Mouse (Mus musculus): ENCODE results near the gene Cmklr1. TPM values are rescaled to one million over a fixed set of nuclear protein-coding genes. Genes with fewer than 3 reads are reported as not detected.
"Not testable (repeated sequence)": the region's sequence is repeated elsewhere in the genome, so short reads cannot be mapped to it uniquely, and the experiment has no call there.

Cmklr1 gene
- polyA plus RNA-seq, 1 experiment from 2014 or later, result 7.5 TPM

DNA sequence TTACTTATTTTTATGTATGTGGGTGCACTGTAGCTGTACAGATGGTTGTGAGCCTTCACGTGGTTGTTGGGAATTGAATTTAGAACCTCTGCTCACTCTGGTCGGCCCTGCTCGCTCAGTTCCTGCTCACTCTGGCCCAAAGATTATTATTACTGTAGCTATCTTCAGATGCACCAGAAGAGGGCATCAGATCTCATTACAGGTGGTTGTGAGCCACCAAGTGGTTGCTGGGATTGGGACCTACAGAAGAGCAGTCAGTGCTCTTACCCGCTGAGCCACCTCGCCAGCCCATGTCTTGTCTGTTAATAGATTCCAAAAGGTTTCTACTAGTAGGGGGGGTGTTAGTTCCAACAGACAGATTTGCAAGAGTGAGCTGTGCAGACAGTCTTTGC, 63.8 kb downstream of the Cmklr1 start:
- H3K9me3 ChIP-seq (replicated peaks; ENCODE audit: low read length); H3K4me1 ChIP-seq (replicated peaks; ENCODE audit: insufficient read depth, low read length); H3K4me3 ChIP-seq (replicated peaks; ENCODE audit: low read depth, low read length); H3K27me3 ChIP-seq (ENCODE audit: insufficient read depth, low read length); H3K36me3 ChIP-seq (ENCODE audit: insufficient read depth, low read length); H3K4me2 ChIP-seq (ENCODE audit: low read length); H3K9ac ChIP-seq (ENCODE audit: low read depth, low read length): not testable (repeated sequence)
- 33% methylated on average over 5 of the region's 5 CpGs for WGBS
- H3K27ac ChIP-seq, result peak overlapping the region; percentile 26; the same call in 1 of the 2 replicates
- ATAC-seq (replicated peaks; ENCODE audit: low FRiP score, low read depth), result peak; percentile 47; the same call in 1 of the 2 replicates
- DNase-seq (ENCODE audit: low spot score), result peak; percentile 29
- TF ChIP-seq CTCF (IDR thresholded peaks at IDR 0.05; ENCODE audit: low read depth), result peak; percentile 68

DNA sequence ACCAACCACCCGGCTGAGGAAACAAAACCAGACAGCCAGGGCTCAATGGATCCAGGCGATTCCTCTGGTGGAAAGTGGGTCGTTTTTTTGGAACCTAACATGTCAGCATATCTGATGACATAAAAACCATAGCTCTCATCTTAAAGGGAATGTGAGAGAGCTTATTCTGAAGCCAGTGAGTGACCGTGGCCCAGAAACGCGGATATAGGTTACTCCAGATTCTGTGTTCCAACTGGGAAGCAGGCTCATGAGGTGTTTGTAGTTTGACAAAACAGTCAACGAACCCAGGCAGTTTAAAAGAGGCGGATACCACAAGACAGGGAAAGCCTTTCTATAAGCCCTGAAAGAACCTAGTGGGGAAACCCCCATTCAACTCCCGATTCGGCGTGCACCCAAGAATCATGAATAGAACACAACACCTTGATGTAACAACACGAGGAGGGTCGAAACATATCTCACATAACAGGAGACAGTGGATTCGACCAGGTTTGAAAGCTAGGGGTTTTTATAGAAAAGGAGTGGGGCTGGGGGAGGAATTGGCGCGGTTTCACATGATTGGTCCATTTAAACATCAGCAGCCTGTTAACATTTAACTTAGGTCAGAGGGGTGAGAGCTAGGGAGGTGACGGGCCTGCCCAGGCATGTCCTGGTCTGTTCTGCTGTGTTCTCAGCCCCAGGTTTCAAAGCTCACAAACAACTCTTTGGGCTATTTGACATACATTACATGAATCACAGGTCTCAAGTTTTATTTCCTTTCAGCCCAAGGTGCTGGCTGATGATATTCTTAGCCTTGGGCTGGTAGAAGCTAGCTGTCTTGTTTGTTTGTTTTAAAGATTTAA, 64.4 kb downstream of the Cmklr1 start:
- not testable (repeated sequence) for H3K4me3 ChIP-seq (replicated peaks; ENCODE audit: low read depth, low read length); H3K36me3 ChIP-seq (ENCODE audit: insufficient read depth, low read length); H3K4me1 ChIP-seq (replicated peaks; ENCODE audit: insufficient read depth, low read length); DNase-seq (ENCODE audit: low spot score); H3K27me3 ChIP-seq (ENCODE audit: insufficient read depth, low read length); H3K4me2 ChIP-seq (ENCODE audit: low read length); H3K9ac ChIP-seq (ENCODE audit: low read depth, low read length); H3K9me3 ChIP-seq (replicated peaks; ENCODE audit: low read length)
- 0 out of 2 replicates have a peak, but pooled peaks have one; percentile 40 for ATAC-seq (replicated peaks; ENCODE audit: low FRiP score, low read depth)
- peak overlapping the region; percentile 26; the same call in 1 of the 2 replicates for H3K27ac ChIP-seq
- WGBS, result 48% methylated on average over 17 of the region's 17 CpGs

DNA sequence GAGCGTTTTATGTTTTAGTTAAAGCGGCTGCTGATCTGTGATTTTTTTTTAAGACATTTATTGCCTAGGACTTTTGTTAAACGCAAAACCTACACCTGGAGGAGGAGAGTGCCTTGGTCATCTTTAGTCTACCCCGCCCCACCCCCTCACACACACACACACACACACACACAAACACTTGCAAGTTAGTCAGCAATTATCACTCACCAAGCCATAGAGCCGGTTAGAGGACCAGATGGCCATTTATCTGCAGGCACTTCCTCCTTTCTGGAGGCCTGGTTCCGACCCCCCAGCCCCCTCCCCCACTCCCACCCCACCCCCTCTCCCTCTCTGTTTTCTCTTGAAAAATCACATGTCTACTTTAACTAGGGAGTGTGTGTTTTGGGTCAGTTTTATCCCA, 65.8 kb downstream of the Cmklr1 start:
- Histone ChIP-seq H3K4me2 (ENCODE audit: low read length) (no peak overlapping the region), H3K9me3 (replicated peaks; ENCODE audit: low read length) (no peaks in the 10 kb centered on the region), H3K9ac (ENCODE audit: low read depth, low read length) (no peak overlapping the region), H3K4me3 (replicated peaks; ENCODE audit: low read depth, low read length) (no peak overlapping the region), H3K27me3 (ENCODE audit: insufficient read depth, low read length) (no peaks in the 10 kb centered on the region), H3K36me3 (ENCODE audit: insufficient read depth, low read length) (no peaks in the 10 kb centered on the region), H3K27ac (no peak overlapping the region), H3K4me1 (replicated peaks; ENCODE audit: insufficient read depth, low read length) (no peaks in the 10 kb centered on the region)
- 17% methylated on average over 6 of the region's 6 CpGs for WGBS
- ATAC-seq (replicated peaks; ENCODE audit: low FRiP score, low read depth), result no peak
- TF ChIP-seq CTCF (IDR thresholded peaks at IDR 0.05; ENCODE audit: low read depth), result no peak
- no peak for DNase-seq (ENCODE audit: low spot score)

DNA sequence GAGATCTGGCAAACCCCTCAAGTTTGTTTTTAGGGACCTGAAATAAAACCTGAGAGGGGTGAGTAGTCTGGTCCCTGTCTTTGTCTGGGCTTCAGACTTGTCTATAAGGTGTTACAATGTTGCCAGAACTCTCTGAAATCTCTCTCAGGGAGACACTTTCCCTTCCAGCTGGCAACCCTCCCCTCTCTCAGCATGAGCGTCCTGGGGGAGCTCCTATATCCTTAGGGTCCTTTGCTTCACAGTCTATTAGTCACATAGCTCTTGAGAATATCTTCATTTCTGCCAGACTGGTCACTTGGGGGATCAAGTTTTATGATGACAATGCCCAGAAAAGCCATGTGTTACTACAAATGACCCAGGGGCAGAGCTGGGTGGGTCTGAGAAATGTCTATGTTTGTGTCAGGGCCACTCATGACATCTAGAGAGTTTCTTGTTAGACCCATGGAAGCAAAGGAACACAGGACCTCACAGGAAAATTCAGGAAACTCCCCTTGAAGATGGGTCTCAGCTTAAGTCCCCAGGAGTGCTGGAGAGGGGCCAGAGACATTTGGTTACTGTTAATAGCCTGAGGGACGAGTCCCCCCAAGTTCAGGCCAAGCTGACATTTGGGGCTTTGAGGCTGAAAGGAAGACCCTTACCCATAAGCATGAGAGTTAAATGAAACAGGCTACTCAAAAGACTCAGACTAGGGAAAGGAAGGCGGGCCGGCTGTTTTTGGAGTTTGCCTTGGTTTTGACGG, 66.6 kb downstream of the Cmklr1 start:
- 61% methylated on average over 5 of the region's 5 CpGs for WGBS
- ATAC-seq (replicated peaks; ENCODE audit: low FRiP score, low read depth), result no peak
- no peak for TF ChIP-seq CTCF (IDR thresholded peaks at IDR 0.05; ENCODE audit: low read depth)

DNA sequence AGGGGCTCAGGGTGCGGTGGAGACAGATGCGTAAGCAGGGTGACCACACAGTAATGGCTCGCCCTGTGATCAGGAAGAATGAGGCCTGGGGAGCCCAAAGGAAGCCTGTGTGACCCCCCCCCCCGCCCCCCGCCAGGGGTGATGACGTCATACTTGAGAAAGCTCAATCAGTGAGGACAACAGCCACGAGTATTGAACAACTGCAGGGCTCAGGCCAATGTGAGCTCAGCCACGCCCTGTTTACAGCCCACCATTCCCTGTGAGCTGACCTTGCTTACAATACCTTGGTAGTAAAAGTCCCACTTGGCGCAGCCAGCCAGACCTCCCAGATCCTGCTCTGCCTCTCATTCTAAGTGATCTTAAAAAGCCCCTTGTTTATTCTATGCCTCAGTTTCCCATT, 69.4 kb downstream of the Cmklr1 start:
- DNase-seq (ENCODE audit: low spot score) (no peak), ATAC-seq (replicated peaks; ENCODE audit: low FRiP score, low read depth) (0 out of 2 replicates have a peak, but pooled peaks have one; percentile 10)
- H3K27me3 ChIP-seq (ENCODE audit: insufficient read depth, low read length), result no peaks in the 10 kb centered on the region
- H3K4me1 ChIP-seq (replicated peaks; ENCODE audit: insufficient read depth, low read length), result no peaks in the 10 kb centered on the region
- no peak overlapping the region for H3K4me2 ChIP-seq (ENCODE audit: low read length)
- no peaks in the 10 kb centered on the region for H3K36me3 ChIP-seq (ENCODE audit: insufficient read depth, low read length)
- WGBS, result 40% methylated on average over 9 of the region's 9 CpGs
- no peaks in the 10 kb centered on the region for H3K9me3 ChIP-seq (replicated peaks; ENCODE audit: low read length)
- no peak overlapping the region for H3K27ac ChIP-seq
- no peak overlapping the region for H3K9ac ChIP-seq (ENCODE audit: low read depth, low read length)
- no peak overlapping the region for H3K4me3 ChIP-seq (replicated peaks; ENCODE audit: low read depth, low read length)
- TF ChIP-seq CTCF (IDR thresholded peaks at IDR 0.05; ENCODE audit: low read depth), result no peak

More for the DNA sequence above, 66.6 kb downstream of the Cmklr1 start:
- Histone ChIP-seq H3K27me3 (ENCODE audit: insufficient read depth, low read length) (no peaks in the 10 kb centered on the region), H3K36me3 (ENCODE audit: insufficient read depth, low read length) (no peaks in the 10 kb centered on the region), H3K9ac (ENCODE audit: low read depth, low read length) (no peak overlapping the region), H3K4me3 (replicated peaks; ENCODE audit: low read depth, low read length) (no peak overlapping the region), H3K27ac (no peak overlapping the region), H3K4me1 (replicated peaks; ENCODE audit: insufficient read depth, low read length) (no peaks in the 10 kb centered on the region), H3K4me2 (ENCODE audit: low read length) (no peak overlapping the region), H3K9me3 (replicated peaks; ENCODE audit: low read length) (no peaks in the 10 kb centered on the region)
- DNase-seq (ENCODE audit: low spot score), result peak; percentile 28

DNA sequence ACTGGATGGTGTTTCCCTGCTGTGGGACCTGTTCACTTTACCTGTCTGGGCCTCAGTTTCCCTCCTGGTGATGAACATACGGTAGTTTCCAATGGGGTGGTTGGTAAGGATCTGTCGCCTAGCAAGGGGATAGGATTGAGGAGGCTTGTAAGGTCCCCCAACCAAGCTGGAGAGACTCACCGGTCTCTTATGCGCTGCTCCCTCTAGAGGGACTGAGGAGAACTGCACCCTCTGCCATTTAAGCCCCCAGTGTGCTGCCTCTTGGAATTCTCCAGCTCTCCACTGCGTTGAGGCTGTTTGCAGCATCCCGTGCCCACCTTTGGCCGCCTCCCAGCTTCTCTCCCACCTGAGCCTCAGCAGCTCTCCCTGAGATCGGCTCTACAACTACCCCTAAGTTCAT, 70.0 kb downstream of the Cmklr1 start:
- WGBS, result 52% methylated on average over 8 of the region's 8 CpGs
- peak; percentile 67 for TF ChIP-seq CTCF (IDR thresholded peaks at IDR 0.05; ENCODE audit: low read depth)
- peak; percentile 50 for DNase-seq (ENCODE audit: low spot score)
- Histone ChIP-seq H3K4me2 (ENCODE audit: low read length) (no peak overlapping the region), H3K4me1 (replicated peaks; ENCODE audit: insufficient read depth, low read length) (no peaks in the 10 kb centered on the region), H3K36me3 (ENCODE audit: insufficient read depth, low read length) (no peaks in the 10 kb centered on the region), H3K9me3 (replicated peaks; ENCODE audit: low read length) (no peaks in the 10 kb centered on the region), H3K27me3 (ENCODE audit: insufficient read depth, low read length) (no peaks in the 10 kb centered on the region), H3K27ac (no peak overlapping the region), H3K9ac (ENCODE audit: low read depth, low read length) (no peak overlapping the region), H3K4me3 (replicated peaks; ENCODE audit: low read depth, low read length) (no peak overlapping the region)
- no peak; the same call in 1 of the 2 replicates for ATAC-seq (replicated peaks; ENCODE audit: low FRiP score, low read depth)

Measured in kidney, postnatal 0 days (tissue).